Mouse (Mus musculus) intestine, embryonic 16.5 days (tissue): ENCODE measurements around the gene Arfgap2. TPM values are rescaled to one million over a fixed set of nuclear protein-coding genes. Genes with fewer than 3 reads are reported as not detected.

ENCODE experiments used
- ATAC-seq: fragments of 200-750 bp; cut with Nextera tagmentation; 2 replicates; pipeline ENCODE4 v1.8.0; 2017; ENCODE audit warnings: moderate TSS enrichment, moderate library complexity
- H3K27ac ChIP-seq: fragments of 300-500 bp; sonication (generic); 2 replicates; pipeline ENCODE4 v1.5.1; 2014; ENCODE audit warnings: mild to moderate bottlenecking, low read length
- H3K27me3 ChIP-seq: fragments of 300-500 bp; sonication (generic); replicated peaks from 2 replicates; pipeline ENCODE4 v1.6.1; 2014; ENCODE audit warnings: low read length, control low read depth, mixed read lengths; ENCODE audit not compliant: control insufficient read depth, insufficient read depth
- H3K36me3 ChIP-seq: fragments of 300-500 bp; sonication (generic); 2 replicates; pipeline ENCODE4 v1.6.1; 2014; ENCODE audit warnings: low read length, control low read depth; ENCODE audit not compliant: control insufficient read depth, insufficient read depth
- H3K4me1 ChIP-seq: fragments of 300-500 bp; sonication (generic); 2 replicates; pipeline ENCODE4 v1.6.1; 2014; ENCODE audit warnings: low read length, control low read depth, mixed read lengths; ENCODE audit not compliant: control insufficient read depth, insufficient read depth
- H3K4me2 ChIP-seq: fragments of 300-500 bp; sonication (generic); 2 replicates; pipeline ENCODE4 v1.6.1; 2014; ENCODE audit warnings: low read depth, low read length, control low read depth
- H3K4me3 ChIP-seq: fragments of 300-500 bp; sonication (generic); 2 replicates; pipeline ENCODE4 v1.5.1; 2014; ENCODE audit warnings: mild to moderate bottlenecking, low read length
- H3K9ac ChIP-seq: fragments of 300-500 bp; sonication (generic); 2 replicates; pipeline ENCODE4 v1.6.1; 2014; ENCODE audit warnings: low read depth, low read length
- H3K9me3 ChIP-seq: fragments of 300-500 bp; sonication (generic); 2 replicates; pipeline ENCODE4 v1.6.1; 2016; ENCODE audit warnings: low read length, control low read depth; ENCODE audit not compliant: control insufficient read depth
- WGBS: fragments of 180-500 bp; shearing (Covaris S2); extraction: QIAGEN DNeasy Blood & Tissue Kit; methylation state at CpG from one replicate; pipeline ENCODE4 v1.1.7; 2014; 5-methylcytosine and 5-hydroxymethylcytosine counted together
- polyA plus RNA-seq: library from polyadenylated mRNA; unstranded; fragments of >200 nt; fragmentation: Nextera tagmentation; extraction: Ambion mirVana; gene quantifications from 2 replicates; pipeline ENCODE4 v1.2.1, GENCODE M21; 2015

Gene Arfgap2
- polyA plus RNA-seq, 1 experiment from 2014 or later, result 73.1 TPM

DNA sequence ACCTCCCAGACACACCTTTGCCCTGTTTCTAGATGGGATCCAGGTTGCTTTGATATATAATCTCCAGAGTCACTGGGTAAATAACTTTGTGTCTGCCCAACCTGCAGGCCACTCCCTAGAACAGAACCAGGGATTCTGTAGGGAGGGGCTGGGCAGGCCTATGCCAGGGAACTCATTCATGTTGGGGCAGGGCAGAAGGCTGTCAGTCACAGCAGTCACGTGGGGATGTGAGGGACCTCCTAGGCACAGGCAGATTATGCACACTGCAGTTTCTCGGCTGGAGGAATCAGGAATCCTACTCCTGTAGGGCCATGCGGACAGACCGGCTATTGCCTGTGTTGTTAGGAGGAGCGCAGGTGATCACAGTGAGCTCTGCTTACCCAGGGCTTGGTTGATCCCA, 16.6 kb downstream of the Arfgap2 start:
- WGBS, result 46% methylated on average over 5 of the region's 5 CpGs
- ATAC-seq, result peak; percentile 89
- Histone ChIP-seq H3K27me3 (no peaks in the 10 kb centered on the region), H3K4me2 (no peak overlapping the region), H3K9ac (peak overlapping the region; percentile 19; the same call in 1 of the 2 replicates), H3K4me3 (no peak overlapping the region), H3K9me3 (no peaks in the 10 kb centered on the region), H3K36me3 (no peaks in the 10 kb centered on the region), H3K4me1 (peaks cover 28% of the 10 kb centered on the region), H3K27ac (peak overlapping the region; percentile 65)

DNA sequence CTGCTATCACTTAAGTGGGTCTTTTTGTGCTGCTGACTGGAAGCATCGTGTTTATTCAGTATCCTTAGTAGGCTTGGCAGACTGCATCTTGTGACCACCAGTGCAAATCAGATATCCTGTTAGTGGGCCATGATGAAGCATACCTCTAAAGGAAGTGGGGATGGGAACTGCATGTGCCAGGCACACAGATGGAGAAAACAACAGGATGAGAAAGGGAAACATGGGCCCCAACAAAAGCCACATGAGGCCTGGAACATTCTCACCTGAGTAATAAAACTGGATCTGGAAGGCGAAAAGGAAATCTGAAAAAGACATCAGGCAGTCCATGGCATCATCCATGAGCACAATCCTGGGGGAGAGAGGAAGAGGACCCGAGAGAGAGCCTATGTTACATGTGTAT, 19.2 kb downstream of the Arfgap2 start:
- H3K4me3 ChIP-seq, result no peak overlapping the region
- no peak overlapping the region for H3K27ac ChIP-seq
- no peaks in the 10 kb centered on the region for H3K36me3 ChIP-seq
- H3K4me2 ChIP-seq, result no peak overlapping the region
- no peaks in the 10 kb centered on the region for H3K9me3 ChIP-seq
- peaks cover 30% of the 10 kb centered on the region for H3K4me1 ChIP-seq
- no peak for ATAC-seq
- H3K9ac ChIP-seq, result peak overlapping the region; percentile 30; the same call in 1 of the 2 replicates
- H3K27me3 ChIP-seq, result no peaks in the 10 kb centered on the region
- WGBS, result 69% methylated on average over 3 of the region's 3 CpGs

DNA sequence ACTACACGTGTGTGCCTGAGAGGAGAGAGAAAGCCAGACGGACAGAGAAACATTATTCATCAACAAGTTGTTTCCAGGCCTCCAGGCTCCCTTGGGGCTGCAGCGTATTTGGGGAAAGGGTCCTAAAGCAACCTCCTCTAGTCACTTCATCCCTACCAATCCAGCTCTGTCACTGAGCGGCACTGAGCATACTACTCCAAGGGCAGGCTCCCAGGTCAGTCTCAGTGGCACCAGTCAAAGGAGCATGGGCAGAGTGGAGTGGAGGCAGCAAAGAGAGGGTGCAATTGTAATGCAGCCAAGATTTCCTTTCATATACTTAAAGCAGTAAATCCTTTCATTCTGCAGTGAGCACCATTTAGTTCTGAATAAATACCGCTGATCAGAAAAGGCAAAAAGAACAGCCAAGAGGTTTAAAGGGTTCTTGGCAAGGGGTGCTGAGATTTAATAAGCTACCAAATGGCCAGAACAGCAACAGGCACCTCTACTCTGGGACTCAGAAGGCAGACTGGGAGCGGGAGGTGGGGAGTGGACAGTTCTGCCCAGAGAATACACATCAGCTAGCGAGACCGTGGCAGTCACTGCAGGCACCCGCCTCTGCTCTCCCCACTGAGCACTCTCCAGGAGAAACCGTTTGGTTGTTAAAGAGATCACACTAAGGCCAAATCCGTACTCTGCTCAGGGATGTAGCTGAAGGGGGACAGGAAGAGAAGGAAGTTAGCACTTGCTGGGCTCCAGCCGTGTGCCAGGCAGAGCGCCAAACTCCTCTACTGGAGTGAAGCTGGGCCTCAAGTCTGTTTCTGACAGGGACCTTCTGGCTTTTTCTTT, 19.8 kb downstream of the Arfgap2 start:
- H3K27ac ChIP-seq, result peak overlapping the region; percentile 38; the same call in 1 of the 2 replicates
- H3K4me3 ChIP-seq, result no peak overlapping the region

DNA sequence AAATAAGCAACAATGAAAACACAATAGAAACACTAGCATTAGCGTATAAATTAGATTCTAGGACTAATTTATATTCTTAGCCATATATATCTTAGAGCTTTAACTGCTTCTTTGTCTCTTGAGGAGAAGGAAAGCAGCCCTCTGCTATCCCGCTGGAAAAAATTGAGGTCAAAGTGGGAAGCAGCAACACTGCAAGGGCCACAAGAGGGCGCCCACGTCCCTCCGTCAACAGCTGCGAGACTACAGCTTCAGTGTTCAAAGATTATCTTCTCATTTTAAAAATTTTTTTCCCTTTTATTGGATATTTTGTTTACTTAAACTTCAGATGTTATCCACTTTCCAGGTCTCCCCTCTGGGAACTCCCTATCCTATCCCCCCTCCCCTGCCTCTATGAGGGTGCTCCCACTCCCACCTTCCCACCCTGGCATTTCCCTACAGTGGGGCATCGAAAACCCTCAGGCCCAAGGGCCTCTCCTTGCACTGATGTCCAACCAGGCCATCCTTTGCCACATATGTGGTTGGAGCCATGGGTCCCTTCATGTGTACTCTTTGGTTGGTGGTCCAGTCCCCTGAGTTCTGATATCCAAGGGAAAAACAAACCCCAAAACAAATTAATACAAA, 21.2 kb downstream of the Arfgap2 start:
- H3K9me3 ChIP-seq, result no peaks in the 10 kb centered on the region
- H3K27ac ChIP-seq, result no peak overlapping the region
- ATAC-seq, result no peak
- no peak overlapping the region for H3K4me3 ChIP-seq
- no peaks in the 10 kb centered on the region for H3K36me3 ChIP-seq
- H3K4me1 ChIP-seq, result peaks cover 26% of the 10 kb centered on the region
- H3K4me2 ChIP-seq, result no peak overlapping the region
- H3K9ac ChIP-seq, result no peak overlapping the region
- 14% methylated on average over 7 of the region's 7 CpGs for WGBS
- H3K27me3 ChIP-seq, result no peaks in the 10 kb centered on the region

More for the DNA sequence above, 19.8 kb downstream of the Arfgap2 start:
- WGBS, result 58% methylated on average over 13 of the region's 13 CpGs
- Histone ChIP-seq H3K9ac (peak overlapping the region; percentile 30; the same call in 1 of the 2 replicates), H3K36me3 (no peaks in the 10 kb centered on the region), H3K27me3 (no peaks in the 10 kb centered on the region), H3K9me3 (no peaks in the 10 kb centered on the region), H3K4me1 (peaks cover 26% of the 10 kb centered on the region), H3K4me2 (no peak overlapping the region)
- no peak for ATAC-seq

DNA sequence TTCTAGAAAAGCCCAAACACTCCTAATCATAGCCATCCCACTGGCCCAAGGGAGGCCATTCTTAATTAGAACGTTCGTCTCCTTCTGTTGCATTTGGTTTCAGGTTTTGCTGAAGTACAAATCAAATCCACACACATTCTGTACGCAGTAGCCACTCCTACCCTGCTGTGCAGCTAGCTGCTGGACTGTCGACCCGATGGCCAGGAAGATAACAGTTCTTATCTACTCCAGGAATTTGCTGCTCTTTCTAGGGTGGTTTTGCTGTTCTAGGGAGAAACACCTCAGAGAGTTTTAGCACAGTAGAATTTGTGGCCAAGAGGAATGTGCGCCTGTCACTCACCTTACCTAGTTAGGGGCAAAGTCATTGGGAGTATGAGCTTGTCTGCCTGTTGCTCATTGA, 22.8 kb downstream of the Arfgap2 start:
- Histone ChIP-seq H3K27me3 (no peaks in the 10 kb centered on the region), H3K9ac (no peak overlapping the region), H3K9me3 (no peaks in the 10 kb centered on the region), H3K4me2 (no peak overlapping the region), H3K4me1 (peaks cover 19% of the 10 kb centered on the region), H3K36me3 (no peaks in the 10 kb centered on the region), H3K4me3 (no peak overlapping the region), H3K27ac (peak overlapping the region; percentile 54)
- 47% methylated on average over 6 of the region's 6 CpGs for WGBS
- ATAC-seq, result peak; percentile 71

DNA sequence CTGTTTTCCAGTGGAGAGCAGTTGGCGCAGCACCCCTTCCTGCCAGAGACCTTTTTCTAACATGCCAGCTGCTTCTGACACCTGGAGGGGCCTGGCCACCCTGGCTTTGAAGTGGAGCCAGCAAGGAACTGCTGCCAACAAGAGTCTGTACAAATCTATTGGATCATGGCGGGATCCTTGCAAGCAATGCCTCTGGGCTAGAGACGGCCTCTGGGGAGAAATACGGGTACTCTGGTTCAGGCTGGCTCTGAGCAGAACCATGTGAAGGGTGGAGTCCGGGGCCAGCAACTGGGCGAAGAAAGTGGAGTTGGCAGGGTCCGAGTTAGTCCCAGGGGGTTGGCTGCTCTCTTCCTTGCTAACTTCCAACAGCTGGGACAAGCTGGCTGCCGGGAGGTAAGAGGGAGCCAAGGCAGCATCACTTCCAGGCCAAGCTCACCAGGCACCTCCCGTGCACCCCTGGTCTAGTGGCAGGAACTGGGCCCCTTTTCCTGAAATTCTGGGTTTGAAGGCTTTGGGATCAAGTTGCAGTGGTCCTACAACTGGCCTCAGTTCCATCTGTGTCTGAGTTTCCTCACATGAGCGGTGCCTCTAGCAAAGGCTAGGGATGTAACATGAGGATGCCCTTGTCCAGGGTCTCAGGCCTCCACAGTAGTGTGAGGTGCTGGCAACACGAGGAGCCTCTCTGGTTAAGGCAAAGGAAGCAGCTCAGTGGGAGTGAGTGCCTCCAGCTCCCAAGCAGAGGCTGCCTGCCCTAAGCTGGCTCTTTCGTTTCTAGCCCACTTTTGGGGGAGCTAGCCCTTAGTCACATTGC, 26.6 kb downstream of the Arfgap2 start:
- ATAC-seq, result no peak
- peaks cover 4% of the 10 kb centered on the region; the same call in 1 of the 2 replicates for H3K4me1 ChIP-seq
- H3K4me3 ChIP-seq, result no peak overlapping the region
- no peaks in the 10 kb centered on the region for H3K27me3 ChIP-seq
- no peaks in the 10 kb centered on the region for H3K9me3 ChIP-seq
- H3K27ac ChIP-seq, result no peak overlapping the region
- H3K4me2 ChIP-seq, result no peak overlapping the region
- 66% methylated on average over 12 of the region's 12 CpGs for WGBS
- H3K9ac ChIP-seq, result no peak overlapping the region
- H3K36me3 ChIP-seq, result no peaks in the 10 kb centered on the region

DNA sequence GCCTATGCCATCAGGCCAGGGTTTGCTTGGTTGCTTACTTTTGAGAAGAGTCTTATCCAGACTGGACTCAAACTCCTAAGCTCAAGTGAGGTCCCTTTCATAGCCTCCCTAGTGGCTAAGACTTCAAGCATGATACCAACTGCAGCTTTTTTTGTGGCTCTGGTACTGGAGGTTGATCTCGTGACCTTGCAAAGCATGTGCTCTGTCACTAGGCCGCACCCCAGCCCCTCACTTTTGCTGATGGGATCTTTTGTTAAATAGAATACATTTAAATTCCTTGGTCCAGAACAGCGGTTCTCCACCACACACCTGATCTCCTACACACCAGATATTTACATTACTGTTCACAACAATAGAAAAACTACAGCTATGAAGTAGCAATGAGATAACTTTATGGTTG, 29.5 kb downstream of the Arfgap2 start:
- Histone ChIP-seq H3K4me3 (no peak overlapping the region), H3K9me3 (no peaks in the 10 kb centered on the region), H3K4me2 (no peak overlapping the region), H3K9ac (no peak overlapping the region), H3K27ac (no peak overlapping the region), H3K4me1 (no peaks in the 10 kb centered on the region; the same call in 1 of the 2 replicates), H3K27me3 (no peaks in the 10 kb centered on the region), H3K36me3 (no peaks in the 10 kb centered on the region)
- WGBS, result 93% methylated on average over 3 of the region's 3 CpGs
- ATAC-seq, result no peak

DNA sequence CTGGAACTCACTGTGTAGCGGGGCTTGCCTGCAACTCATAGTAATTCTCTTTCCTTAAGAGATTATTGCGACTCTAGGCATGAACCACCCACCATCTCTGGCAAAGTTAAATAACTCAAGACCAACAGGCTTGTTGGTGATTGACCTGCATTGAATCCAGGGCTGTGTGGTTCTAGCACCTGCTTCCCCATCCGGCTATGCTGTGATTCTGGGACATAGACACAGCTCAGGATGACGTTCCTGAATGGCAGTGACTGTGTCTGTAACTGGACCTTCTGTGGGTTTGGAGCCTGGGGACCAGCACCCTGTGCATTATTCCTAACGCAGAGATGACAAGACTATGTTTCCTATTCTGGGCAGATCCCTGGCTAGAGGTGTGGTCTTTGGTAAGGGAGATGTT, 31.1 kb downstream of the Arfgap2 start:
- Histone ChIP-seq H3K27ac (no peak overlapping the region), H3K4me3 (no peak overlapping the region), H3K4me2 (no peak overlapping the region), H3K4me1 (no peaks in the 10 kb centered on the region; the same call in 1 of the 2 replicates), H3K36me3 (no peaks in the 10 kb centered on the region), H3K9ac (no peak overlapping the region), H3K27me3 (no peaks in the 10 kb centered on the region), H3K9me3 (no peaks in the 10 kb centered on the region)
- ATAC-seq, result no peak
- 90% methylated on average over 5 of the region's 5 CpGs for WGBS

DNA sequence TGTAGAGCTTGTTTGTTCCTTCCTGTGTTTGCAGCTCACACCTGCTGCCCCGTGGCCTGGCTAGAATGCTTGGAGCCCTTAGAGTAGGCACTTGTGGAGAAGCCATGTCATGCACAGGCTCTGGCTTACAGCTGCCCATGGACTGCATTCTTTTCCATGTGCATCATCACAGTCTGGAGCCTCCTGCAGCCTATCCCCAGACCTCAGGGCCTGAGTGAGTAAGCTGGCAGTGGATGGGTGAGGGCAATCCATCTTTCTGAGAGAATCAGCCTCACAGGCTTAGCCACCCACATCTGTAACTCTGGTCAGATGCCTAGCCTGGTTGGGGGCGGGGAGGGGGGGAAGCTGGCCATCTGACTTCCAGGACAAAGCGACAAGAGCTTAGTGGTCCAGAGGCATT, 34.4 kb downstream of the Arfgap2 start:
- 68% methylated on average over 3 of the region's 3 CpGs for WGBS
- ATAC-seq, result peak; percentile 65
- Histone ChIP-seq H3K4me2 (no peak overlapping the region), H3K4me3 (no peak overlapping the region), H3K36me3 (no peaks in the 10 kb centered on the region), H3K27me3 (no peaks in the 10 kb centered on the region), H3K9ac (no peak overlapping the region), H3K9me3 (no peaks in the 10 kb centered on the region), H3K4me1 (no peaks in the 10 kb centered on the region; the same call in 1 of the 2 replicates), H3K27ac (no peak overlapping the region)
